Mouse (Mus musculus): ENCODE data around the gene Tbc1d1. TPM values are rescaled to one million over a fixed set of nuclear protein-coding genes. Genes with fewer than 3 reads are reported as not detected.
A peak's percentile ranks its signal among the peaks of the same experiment; 100 is the strongest.

Gene Tbc1d1
- polyA plus RNA-seq, 1 experiment from 2014 or later = 38.3 TPM

DNA sequence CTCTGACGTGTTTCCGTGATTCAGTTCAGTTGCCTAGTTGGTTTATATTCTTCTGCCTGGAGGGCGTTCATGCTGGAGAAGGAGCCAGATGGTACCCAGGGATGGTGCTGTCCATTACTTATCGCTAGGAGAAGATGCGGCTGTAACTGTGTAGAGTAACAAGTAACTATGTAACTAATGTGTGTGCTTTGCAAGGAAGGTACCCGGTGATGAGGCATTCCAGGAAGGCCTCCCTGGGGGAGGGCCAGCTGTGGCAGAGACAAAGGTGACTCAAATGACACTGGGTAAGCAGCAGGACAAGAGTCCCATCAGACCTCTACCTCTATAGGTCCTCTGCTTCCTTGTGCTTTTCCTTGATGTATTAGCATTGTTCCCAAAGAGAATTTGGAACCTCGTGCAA, 29.2 kb downstream of the Tbc1d1 start:
- Histone ChIP-seq H3K27ac (ENCODE audit: poor library complexity, severe bottlenecking) (no peak overlapping the region), H3K27me3 (replicated peaks) (no peaks in the 10 kb centered on the region), H3K4me2 (no peak overlapping the region), H3K9ac (no peak overlapping the region), H3K4me3 (no peak overlapping the region), H3K4me1 (replicated peaks) (no peaks in the 10 kb centered on the region), H3K36me3 (no peaks in the 10 kb centered on the region), H3K9me3 (replicated peaks) (no peaks in the 10 kb centered on the region)
- 64% methylated on average over 7 of the region's 7 CpGs for WGBS
- no peak for ATAC-seq (ENCODE audit: insufficient number of reproducible peaks, low FRiP score)

DNA sequence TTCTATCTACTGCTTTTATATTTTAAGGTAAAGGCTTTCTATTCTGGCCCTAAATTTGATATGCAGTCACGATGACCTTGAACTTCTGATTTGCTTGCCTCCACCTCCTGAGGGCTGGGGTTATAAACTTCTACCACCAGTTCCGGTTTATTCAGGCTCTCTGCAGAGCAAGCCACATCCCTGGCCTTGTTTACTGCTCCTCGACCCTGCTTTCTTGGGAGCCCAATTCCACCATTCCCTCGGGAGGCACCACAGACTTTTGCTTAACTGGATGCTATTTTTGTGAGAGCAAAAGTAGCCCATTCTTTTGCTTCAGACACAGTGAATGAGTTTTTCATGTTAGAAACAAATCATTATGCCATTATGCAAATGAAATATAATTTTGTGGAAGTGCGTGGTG, 30.5 kb downstream of the Tbc1d1 start:
- Histone ChIP-seq H3K4me3 (no peak overlapping the region), H3K27me3 (replicated peaks) (no peaks in the 10 kb centered on the region), H3K4me1 (replicated peaks) (no peaks in the 10 kb centered on the region), H3K27ac (ENCODE audit: poor library complexity, severe bottlenecking) (no peak overlapping the region), H3K9ac (no peak overlapping the region), H3K36me3 (peaks cover 10% of the 10 kb centered on the region), H3K4me2 (no peak overlapping the region), H3K9me3 (replicated peaks) (peaks cover 5% of the 10 kb centered on the region; the same call in 1 of the 2 replicates)
- WGBS = 72% methylated on average over 5 of the region's 5 CpGs
- ATAC-seq (ENCODE audit: insufficient number of reproducible peaks, low FRiP score) = no peak

DNA sequence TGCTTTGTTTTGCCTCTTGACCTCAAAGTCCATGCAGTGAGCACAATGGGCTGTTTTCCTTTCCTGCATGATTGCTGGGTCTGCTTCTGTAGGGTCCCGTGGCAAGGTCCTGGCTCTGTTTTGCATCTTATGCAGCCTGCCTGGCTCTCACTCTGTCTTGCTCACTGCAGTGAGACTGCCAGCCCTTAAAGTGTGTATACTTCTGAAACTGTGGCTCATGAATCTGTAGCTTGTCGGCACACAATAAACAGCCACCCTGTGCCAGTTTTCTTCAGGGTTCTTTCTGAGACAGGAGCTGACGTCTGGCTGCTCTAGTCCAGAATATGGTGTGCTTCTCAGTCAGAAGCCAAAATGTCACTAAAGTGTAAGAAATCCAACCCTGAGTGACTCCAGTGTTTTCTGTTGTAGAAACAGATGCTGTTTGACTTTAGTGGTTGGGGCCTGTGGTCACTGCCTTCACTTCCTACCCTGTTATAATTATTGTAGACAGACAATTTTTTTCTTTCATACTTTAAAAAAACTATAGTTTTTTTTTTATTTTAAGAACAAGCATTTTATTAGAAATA, 32.1 kb downstream of the Tbc1d1 start:
- Histone ChIP-seq H3K27ac (ENCODE audit: poor library complexity, severe bottlenecking) (no peak overlapping the region), H3K4me2 (no peak overlapping the region), H3K36me3 (peaks cover 10% of the 10 kb centered on the region), H3K27me3 (replicated peaks) (no peaks in the 10 kb centered on the region), H3K4me3 (no peak overlapping the region), H3K9me3 (replicated peaks) (peaks cover 5% of the 10 kb centered on the region; the same call in 1 of the 2 replicates), H3K9ac (no peak overlapping the region), H3K4me1 (replicated peaks) (0 out of 2 replicates have a peak, but pooled peaks cover under 1% of the 10 kb centered on the region)
- 45% methylated on average over 3 of the region's 3 CpGs for WGBS
- ATAC-seq (ENCODE audit: insufficient number of reproducible peaks, low FRiP score) = no peak

DNA sequence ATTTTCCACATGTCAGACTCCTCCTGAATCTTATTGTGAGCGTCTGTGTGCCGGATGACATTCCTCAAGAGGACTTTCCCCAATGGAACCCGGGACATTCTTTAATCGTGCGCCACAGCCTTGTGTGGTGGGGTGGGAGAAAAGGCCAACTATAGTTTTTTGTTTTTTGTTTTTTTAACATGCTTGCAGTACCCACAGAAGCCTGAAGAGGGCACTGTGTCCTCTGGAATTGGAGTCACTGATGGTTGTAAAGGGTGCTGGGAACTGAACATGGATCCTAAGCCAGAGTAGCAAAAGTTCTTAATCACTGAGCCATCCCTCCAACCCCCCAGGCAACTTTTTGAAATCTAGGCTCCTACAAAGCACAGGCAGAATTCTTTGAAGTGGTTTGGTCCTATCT, 34.8 kb downstream of the Tbc1d1 start:
- no peak overlapping the region for H3K9ac ChIP-seq
- peaks cover 4% of the 10 kb centered on the region; the same call in 1 of the 2 replicates for H3K4me1 ChIP-seq (replicated peaks)
- H3K4me2 ChIP-seq = no peak overlapping the region
- WGBS = 95% methylated on average over 5 of the region's 5 CpGs
- peaks cover 10% of the 10 kb centered on the region for H3K36me3 ChIP-seq
- peaks cover 5% of the 10 kb centered on the region; the same call in 1 of the 2 replicates for H3K9me3 ChIP-seq (replicated peaks)
- ATAC-seq (ENCODE audit: insufficient number of reproducible peaks, low FRiP score) = no peak
- no peak overlapping the region for H3K4me3 ChIP-seq
- no peaks in the 10 kb centered on the region for H3K27me3 ChIP-seq (replicated peaks)
- H3K27ac ChIP-seq (ENCODE audit: poor library complexity, severe bottlenecking) = no peak overlapping the region

DNA sequence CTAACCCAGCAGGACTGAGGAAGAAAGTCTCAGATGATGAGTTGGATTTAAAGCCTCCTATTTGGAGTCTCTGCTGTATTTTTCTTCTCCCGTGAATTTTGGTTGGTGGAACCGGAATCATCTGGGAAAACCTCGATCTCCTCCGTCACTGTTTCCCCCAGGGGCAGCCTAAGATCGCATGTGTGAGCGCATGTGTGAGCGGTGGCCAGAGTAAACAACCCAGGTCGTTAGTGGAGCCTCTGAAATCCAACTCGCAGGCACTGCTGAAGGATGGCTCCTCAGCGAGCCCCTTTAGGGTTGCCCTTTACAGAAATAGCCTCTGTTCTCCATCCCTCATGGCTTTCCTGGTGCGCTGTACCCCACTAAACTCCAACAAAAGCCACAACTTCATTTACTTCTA, 37.2 kb downstream of the Tbc1d1 start:
- Histone ChIP-seq H3K27me3 (replicated peaks) (no peaks in the 10 kb centered on the region), H3K4me3 (no peak overlapping the region), H3K9ac (no peak overlapping the region), H3K36me3 (peaks cover 10% of the 10 kb centered on the region), H3K9me3 (replicated peaks) (peaks cover 5% of the 10 kb centered on the region; the same call in 1 of the 2 replicates), H3K27ac (ENCODE audit: poor library complexity, severe bottlenecking) (no peak overlapping the region), H3K4me2 (no peak overlapping the region; the same call in 1 of the 2 replicates), H3K4me1 (replicated peaks) (peaks cover 15% of the 10 kb centered on the region)
- no peak for ATAC-seq (ENCODE audit: insufficient number of reproducible peaks, low FRiP score)
- WGBS = 59% methylated on average over 11 of the region's 11 CpGs

DNA sequence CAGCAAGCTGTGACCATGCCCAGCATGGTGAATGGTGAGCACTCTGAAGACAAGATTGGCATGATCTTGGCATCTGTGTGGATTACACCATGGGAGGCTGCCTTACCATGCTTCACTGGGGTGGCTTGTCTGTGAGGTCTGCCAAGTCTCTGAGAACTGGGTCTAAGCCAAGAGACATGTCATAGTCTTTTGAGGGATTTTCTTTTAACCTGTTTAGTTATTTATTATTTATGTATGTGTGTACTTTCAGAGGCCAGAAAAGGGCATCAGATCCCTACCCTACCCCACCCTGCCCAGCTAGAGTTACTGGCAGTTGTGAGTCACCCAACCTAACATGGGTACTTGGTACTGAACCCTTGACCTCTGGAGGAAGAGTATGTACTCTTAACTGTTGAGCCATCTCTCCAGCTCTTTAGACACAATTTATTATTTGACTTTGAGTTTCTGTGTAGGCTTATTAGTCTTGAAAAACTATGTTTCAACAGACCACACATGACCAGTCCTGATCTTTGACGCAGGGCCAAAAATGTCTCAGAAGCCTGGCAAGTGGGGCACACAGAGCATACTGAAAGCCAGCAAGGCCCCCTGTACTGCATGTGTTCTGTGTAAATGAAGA, 40.3 kb downstream of the Tbc1d1 start:
- ATAC-seq (ENCODE audit: insufficient number of reproducible peaks, low FRiP score) = no peak
- Histone ChIP-seq H3K36me3 (peaks cover 2% of the 10 kb centered on the region), H3K4me1 (replicated peaks) (peaks cover 15% of the 10 kb centered on the region), H3K4me2 (no peak overlapping the region), H3K4me3 (no peak overlapping the region), H3K9ac (no peak overlapping the region), H3K27ac (ENCODE audit: poor library complexity, severe bottlenecking) (peak overlapping the region; percentile 10; the same call in 1 of the 2 replicates), H3K9me3 (replicated peaks) (no peaks in the 10 kb centered on the region), H3K27me3 (replicated peaks) (no peaks in the 10 kb centered on the region)
- 87% methylated on average over 1 of the region's 1 CpGs for WGBS

DNA sequence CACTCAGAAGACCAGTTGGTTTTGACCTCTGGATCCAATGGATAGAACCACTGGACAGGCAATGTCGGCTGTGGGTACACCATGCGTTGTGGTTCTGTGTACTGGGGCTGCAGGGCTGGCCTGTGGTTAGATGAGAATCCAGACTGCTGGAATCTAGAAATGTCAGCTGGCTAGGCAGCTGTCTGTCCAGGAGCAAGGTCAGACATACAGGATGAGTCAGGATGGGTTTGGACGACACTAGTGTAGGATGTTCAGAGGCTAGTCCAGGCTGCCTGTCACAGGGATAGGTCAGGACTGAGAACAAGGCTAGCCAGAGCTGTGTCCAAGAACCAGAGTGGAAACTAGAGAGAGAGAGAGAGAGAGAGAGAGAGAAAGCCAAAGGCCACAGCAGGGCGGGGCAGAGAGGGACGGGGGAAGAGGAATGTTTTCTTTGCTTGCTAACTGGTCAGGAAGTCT, 40.8 kb downstream of the Tbc1d1 start:
- H3K4me3 ChIP-seq = no peak overlapping the region
- no peaks in the 10 kb centered on the region for H3K27me3 ChIP-seq (replicated peaks)
- no peak overlapping the region for H3K4me2 ChIP-seq
- H3K4me1 ChIP-seq (replicated peaks) = peaks cover 15% of the 10 kb centered on the region
- no peak overlapping the region for H3K9ac ChIP-seq
- ATAC-seq (ENCODE audit: insufficient number of reproducible peaks, low FRiP score) = peak; percentile 68
- no peaks in the 10 kb centered on the region for H3K9me3 ChIP-seq (replicated peaks)
- 58% methylated on average over 5 of the region's 5 CpGs for WGBS
- no peaks in the 10 kb centered on the region for H3K36me3 ChIP-seq
- H3K27ac ChIP-seq (ENCODE audit: poor library complexity, severe bottlenecking) = peak overlapping the region; percentile 10; the same call in 1 of the 2 replicates

DNA sequence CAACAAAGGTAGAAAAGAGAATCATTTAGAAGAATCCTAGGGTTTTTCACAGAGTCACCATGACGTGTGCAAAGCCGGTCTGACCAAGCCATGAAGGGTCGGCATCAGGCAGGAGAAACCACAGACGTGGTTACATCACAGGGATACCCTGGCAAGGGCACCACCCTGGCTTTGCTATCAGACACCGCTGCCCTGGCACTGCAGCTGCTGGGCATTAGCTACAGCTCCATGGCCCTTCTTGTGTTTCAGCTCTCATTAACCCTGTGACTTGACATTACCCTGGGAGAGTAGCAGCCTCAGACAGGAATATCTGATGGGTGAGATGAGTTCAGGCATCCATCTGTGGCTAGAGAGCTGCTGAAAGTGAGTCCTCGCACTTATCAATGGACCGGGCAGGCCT, 42.5 kb downstream of the Tbc1d1 start:
- Histone ChIP-seq H3K9me3 (replicated peaks) (no peaks in the 10 kb centered on the region), H3K36me3 (no peaks in the 10 kb centered on the region), H3K9ac (no peak overlapping the region), H3K4me3 (no peak overlapping the region), H3K4me2 (no peak overlapping the region), H3K27me3 (replicated peaks) (no peaks in the 10 kb centered on the region), H3K4me1 (replicated peaks) (peaks cover 11% of the 10 kb centered on the region), H3K27ac (ENCODE audit: poor library complexity, severe bottlenecking) (no peak overlapping the region)
- 80% methylated on average over 7 of the region's 7 CpGs for WGBS
- ATAC-seq (ENCODE audit: insufficient number of reproducible peaks, low FRiP score) = no peak

DNA sequence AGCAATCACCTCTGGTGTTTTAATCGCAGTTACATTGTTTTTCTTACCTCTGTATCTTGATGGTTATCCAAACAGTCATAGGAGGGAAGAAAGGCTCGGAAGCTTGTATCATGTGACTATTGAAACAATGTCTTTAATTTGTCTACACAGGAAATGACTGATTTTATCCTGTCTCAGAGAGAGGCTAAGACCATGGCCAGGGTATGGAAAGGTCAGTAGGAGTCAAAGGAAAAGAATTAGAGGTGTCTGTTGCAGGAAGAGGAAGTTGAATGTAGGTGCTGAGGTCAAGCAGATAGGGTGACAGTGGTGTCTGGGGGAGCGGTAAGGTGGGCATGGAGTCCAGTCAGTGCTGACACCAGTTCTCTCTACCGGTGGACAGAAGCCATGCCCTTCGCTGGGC, 45.0 kb downstream of the Tbc1d1 start:
- 50% methylated on average over 5 of the region's 5 CpGs for WGBS
- Histone ChIP-seq H3K9ac (no peak overlapping the region), H3K36me3 (no peaks in the 10 kb centered on the region), H3K4me3 (no peak overlapping the region), H3K9me3 (replicated peaks) (no peaks in the 10 kb centered on the region), H3K27me3 (replicated peaks) (no peaks in the 10 kb centered on the region), H3K4me2 (no peak overlapping the region), H3K4me1 (replicated peaks) (peaks cover 11% of the 10 kb centered on the region), H3K27ac (ENCODE audit: poor library complexity, severe bottlenecking) (no peak overlapping the region)
- ATAC-seq (ENCODE audit: insufficient number of reproducible peaks, low FRiP score) = no peak

DNA sequence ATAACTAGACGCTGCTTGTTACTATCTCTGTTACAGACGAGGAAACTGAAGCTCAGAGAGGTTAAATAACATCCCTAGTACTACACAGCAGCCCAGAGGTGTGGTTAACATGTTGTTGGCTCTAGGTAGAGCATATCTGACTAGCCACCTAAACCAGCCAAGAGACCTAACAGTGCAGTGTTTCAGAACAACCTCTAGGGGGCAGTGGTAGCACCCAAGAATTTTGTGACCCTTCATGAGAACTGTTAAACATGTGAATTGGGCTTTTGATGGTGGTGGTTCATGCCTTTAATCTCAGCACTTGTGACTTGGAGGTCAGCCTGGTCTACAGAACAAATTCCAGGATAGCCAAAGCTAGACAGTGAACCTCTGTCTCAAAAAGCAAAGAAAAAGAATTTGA, 46.2 kb downstream of the Tbc1d1 start:
- ATAC-seq (ENCODE audit: insufficient number of reproducible peaks, low FRiP score) = no peak
- no peak overlapping the region for H3K9ac ChIP-seq
- H3K27me3 ChIP-seq (replicated peaks) = no peaks in the 10 kb centered on the region
- no peak overlapping the region for H3K4me2 ChIP-seq
- no peaks in the 10 kb centered on the region for H3K9me3 ChIP-seq (replicated peaks)
- peaks cover 8% of the 10 kb centered on the region for H3K4me1 ChIP-seq (replicated peaks)
- H3K36me3 ChIP-seq = no peaks in the 10 kb centered on the region
- no peak overlapping the region for H3K4me3 ChIP-seq
- WGBS = 26% methylated on average over 2 of the region's 2 CpGs
- no peak overlapping the region for H3K27ac ChIP-seq (ENCODE audit: poor library complexity, severe bottlenecking)

DNA sequence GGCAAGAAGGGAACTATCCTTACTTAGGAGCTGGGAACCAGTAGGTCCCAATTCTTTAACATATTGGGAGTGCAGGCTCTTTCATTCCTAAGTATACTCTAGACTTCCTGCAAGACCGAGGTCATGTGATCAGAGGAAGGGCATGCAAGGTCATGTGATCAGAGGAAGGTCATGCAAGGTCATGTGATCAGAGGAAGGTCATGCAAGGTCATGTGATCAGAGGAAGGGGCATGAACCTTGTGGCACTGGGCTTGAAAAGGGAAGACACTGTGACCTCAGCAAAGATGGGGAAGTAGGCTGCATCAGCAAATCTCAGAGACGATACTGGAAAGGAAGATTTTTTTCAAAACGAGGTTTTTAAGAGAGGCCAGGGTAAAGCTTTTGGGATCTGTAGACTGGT, 49.5 kb downstream of the Tbc1d1 start:
- WGBS = 80% methylated on average over 3 of the region's 3 CpGs
- H3K36me3 ChIP-seq = no peaks in the 10 kb centered on the region
- H3K4me3 ChIP-seq = no peak overlapping the region
- H3K4me2 ChIP-seq = no peak overlapping the region
- no peak overlapping the region for H3K9ac ChIP-seq
- no peaks in the 10 kb centered on the region for H3K9me3 ChIP-seq (replicated peaks)
- H3K27ac ChIP-seq (ENCODE audit: poor library complexity, severe bottlenecking) = no peak overlapping the region
- H3K4me1 ChIP-seq (replicated peaks) = peaks cover 10% of the 10 kb centered on the region
- no peak for ATAC-seq (ENCODE audit: insufficient number of reproducible peaks, low FRiP score)
- H3K27me3 ChIP-seq (replicated peaks) = no peaks in the 10 kb centered on the region

DNA sequence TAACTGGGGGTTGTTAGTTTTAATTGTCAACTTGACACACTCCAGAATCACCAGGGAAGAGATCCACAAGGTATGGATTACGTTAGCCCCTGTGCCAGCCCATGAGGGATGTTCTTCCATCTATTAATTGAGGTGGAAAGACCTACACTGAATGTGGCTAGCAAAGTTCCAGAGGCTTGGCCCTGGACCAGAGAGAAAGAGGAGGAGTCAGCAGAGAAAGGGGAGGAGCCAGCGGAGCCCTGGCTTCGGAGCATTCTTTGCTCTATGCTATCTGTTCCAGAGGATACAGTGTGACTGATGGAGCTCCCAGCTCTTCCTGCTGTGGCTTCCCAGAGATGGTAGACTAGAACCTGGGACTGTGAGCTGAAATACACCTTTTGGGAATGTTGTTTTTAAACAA, 50.3 kb downstream of the Tbc1d1 start:
- H3K36me3 ChIP-seq = no peaks in the 10 kb centered on the region
- H3K9me3 ChIP-seq (replicated peaks) = no peaks in the 10 kb centered on the region
- H3K4me1 ChIP-seq (replicated peaks) = peaks cover 10% of the 10 kb centered on the region
- no peak overlapping the region for H3K9ac ChIP-seq
- H3K4me3 ChIP-seq = no peak overlapping the region
- no peak for ATAC-seq (ENCODE audit: insufficient number of reproducible peaks, low FRiP score)
- no peak overlapping the region for H3K4me2 ChIP-seq
- no peak overlapping the region for H3K27ac ChIP-seq (ENCODE audit: poor library complexity, severe bottlenecking)
- WGBS = 49% methylated on average over 3 of the region's 3 CpGs
- H3K27me3 ChIP-seq (replicated peaks) = no peaks in the 10 kb centered on the region
